Mouse (Mus musculus) liver, embryonic 15.5 days (tissue): ENCODE results near the gene Phf2. TPM values are rescaled to one million over a fixed set of nuclear protein-coding genes. Genes with fewer than 3 reads are reported as not detected.
"Not testable (repeated sequence)": the region's sequence is repeated elsewhere in the genome, so short reads cannot be mapped to it uniquely, and the experiment has no call there.

Source experiments
- ATAC-seq: fragments of 200-750 bp; cut with Nextera tagmentation; 2 replicates; pipeline ENCODE4 v1.8.0; 2017; ENCODE audit warnings: moderate number of reproducible peaks, mild to moderate bottlenecking, moderate library complexity; ENCODE audit not compliant: insufficient read depth
- H3K27ac ChIP-seq: fragments of 300-500 bp; sonication (generic); replicated peaks from 2 replicates; pipeline ENCODE4 v1.5.1; 2015; ENCODE audit warnings: mild to moderate bottlenecking, inconsistent platforms
- H3K27me3 ChIP-seq: fragments of 300-500 bp; sonication (generic); 2 replicates; pipeline ENCODE4 v1.6.1; 2015; ENCODE audit warnings: mild to moderate bottlenecking, inconsistent platforms
- H3K36me3 ChIP-seq: fragments of 300-500 bp; sonication (generic); replicated peaks from 2 replicates; pipeline ENCODE4 v1.6.1; 2015; ENCODE audit warnings: moderate library complexity, mild to moderate bottlenecking, inconsistent platforms
- H3K4me1 ChIP-seq: fragments of 300-500 bp; sonication (generic); replicated peaks from 2 replicates; pipeline ENCODE4 v1.6.1; 2015; ENCODE audit warnings: inconsistent platforms
- H3K4me2 ChIP-seq: fragments of 300-500 bp; sonication (generic); 2 replicates; pipeline ENCODE4 v1.6.1; 2015; ENCODE audit warnings: moderate library complexity, mild to moderate bottlenecking, inconsistent platforms
- H3K4me3 ChIP-seq: fragments of 300-500 bp; sonication (generic); replicated peaks from 2 replicates; pipeline ENCODE4 v1.5.1; 2015; ENCODE audit warnings: mild to moderate bottlenecking, inconsistent platforms
- H3K9ac ChIP-seq: fragments of 300-500 bp; sonication (generic); 2 replicates; pipeline ENCODE4 v1.6.1; 2015; ENCODE audit warnings: moderate library complexity, mild to moderate bottlenecking, inconsistent platforms
- H3K9me3 ChIP-seq: fragments of 300-500 bp; sonication (generic); replicated peaks from 2 replicates; pipeline ENCODE4 v1.6.1; 2016; ENCODE audit warnings: inconsistent platforms
- WGBS: fragments of 180-500 bp; shearing (Covaris S2); methylation state at CpG from one replicate; pipeline ENCODE4 v1.1.7; 2015; ENCODE audit warnings: mixed read lengths; ENCODE audit not compliant: insufficient replicate concordance; 5-methylcytosine and 5-hydroxymethylcytosine counted together
- polyA plus RNA-seq: library from polyadenylated mRNA; unstranded; fragments of >200 nt; fragmentation: Nextera tagmentation; extraction: Ambion mirVana; gene quantifications from 2 replicates; pipeline ENCODE4 v1.2.1, GENCODE M21; 2015

The Phf2 gene
- polyA plus RNA-seq, 1 experiment from 2014 or later = 1.7 TPM

- Histone ChIP-seq H3K27ac (no peak overlapping the region), H3K9me3 (no peaks in the 10 kb centered on the region), H3K4me3 (no peak overlapping the region), H3K4me1 (peaks cover 19% of the 10 kb centered on the region), H3K27me3 (no peaks in the 10 kb centered on the region), H3K36me3 (no peaks in the 10 kb centered on the region), H3K4me2 (no peak overlapping the region), H3K9ac (no peak overlapping the region)
- 37% methylated on average over 2 of the region's 2 CpGs for WGBS
- ATAC-seq = no peak
Observed at GRCm38 (mm10) chr13:48838284-48838683, 32.6 kb downstream of the Phf2 start.

GRCm38 (mm10) chr13:48837537-48837936, 33.4 kb downstream of the Phf2 start:
- 71% methylated on average over 6 of the region's 6 CpGs for WGBS
- H3K27me3 ChIP-seq = no peaks in the 10 kb centered on the region
- no peak for ATAC-seq

GRCm38 (mm10) chr13:48830528-48831250, 40.2 kb downstream of the Phf2 start:
- no peak for ATAC-seq
- H3K27me3 ChIP-seq = no peaks in the 10 kb centered on the region
- peaks cover 50% of the 10 kb centered on the region for H3K36me3 ChIP-seq
- no peak overlapping the region for H3K27ac ChIP-seq
- 74% methylated on average over 14 of the region's 14 CpGs for WGBS
- no peaks in the 10 kb centered on the region for H3K4me1 ChIP-seq
- no peak overlapping the region for H3K9ac ChIP-seq
- no peak overlapping the region for H3K4me3 ChIP-seq
- H3K9me3 ChIP-seq = no peaks in the 10 kb centered on the region
- H3K4me2 ChIP-seq = no peak overlapping the region

More at GRCm38 (mm10) chr13:48837537-48837936, 33.4 kb downstream of the Phf2 start:
- Histone ChIP-seq H3K4me2 (no peak overlapping the region), H3K4me1 (peaks cover 17% of the 10 kb centered on the region), H3K27ac (no peak overlapping the region), H3K36me3 (no peaks in the 10 kb centered on the region; the same call in 1 of the 2 replicates), H3K4me3 (no peak overlapping the region), H3K9ac (no peak overlapping the region), H3K9me3 (no peaks in the 10 kb centered on the region)

GRCm38 (mm10) chr13:48829780-48830179, 41.1 kb downstream of the Phf2 start:
- Histone ChIP-seq H3K27ac (no peak overlapping the region), H3K27me3 (no peaks in the 10 kb centered on the region), H3K4me2 (no peak overlapping the region), H3K36me3 (peaks cover 59% of the 10 kb centered on the region), H3K4me3 (no peak overlapping the region), H3K9ac (no peak overlapping the region), H3K4me1 (no peaks in the 10 kb centered on the region), H3K9me3 (no peaks in the 10 kb centered on the region)
- no peak for ATAC-seq
- 68% methylated on average over 4 of the region's 4 CpGs for WGBS

- Histone ChIP-seq H3K9me3 (no peaks in the 10 kb centered on the region), H3K36me3 (peaks cover 83% of the 10 kb centered on the region), H3K4me3 (no peak overlapping the region), H3K4me2 (no peak overlapping the region), H3K9ac (no peak overlapping the region), H3K27ac (no peak overlapping the region), H3K4me1 (no peaks in the 10 kb centered on the region), H3K27me3 (no peaks in the 10 kb centered on the region)
- 86% methylated on average over 9 of the region's 9 CpGs for WGBS
- ATAC-seq = no peak
Observed at GRCm38 (mm10) chr13:48822871-48823270, 48.0 kb downstream of the Phf2 start.

GRCm38 (mm10) chr13:48822288-48822687, 48.6 kb downstream of the Phf2 start:
- H3K4me3 ChIP-seq = no peak overlapping the region
- peaks cover 83% of the 10 kb centered on the region for H3K36me3 ChIP-seq
- H3K4me2 ChIP-seq = no peak overlapping the region
- no peaks in the 10 kb centered on the region for H3K9me3 ChIP-seq
- 88% methylated on average over 10 of the region's 10 CpGs for WGBS
- ATAC-seq = no peak
- H3K27ac ChIP-seq = no peak overlapping the region
- H3K27me3 ChIP-seq = no peaks in the 10 kb centered on the region
- no peak overlapping the region for H3K9ac ChIP-seq
- H3K4me1 ChIP-seq = no peaks in the 10 kb centered on the region

GRCm38 (mm10) chr13:48819131-48819530, 51.8 kb downstream of the Phf2 start:
- H3K36me3 ChIP-seq = peaks cover 91% of the 10 kb centered on the region

GRCm38 (mm10) chr13:48814406-48814805, 56.5 kb downstream of the Phf2 start:
- H3K36me3 ChIP-seq = peaks cover 87% of the 10 kb centered on the region
- H3K27ac ChIP-seq = no peak overlapping the region
- no peak for ATAC-seq
- H3K4me3 ChIP-seq = no peak overlapping the region
- H3K27me3 ChIP-seq = no peaks in the 10 kb centered on the region
- WGBS = 81% methylated on average over 1 of the region's 1 CpGs
- H3K9ac ChIP-seq = no peak overlapping the region
- H3K4me1 ChIP-seq = no peaks in the 10 kb centered on the region
- no peaks in the 10 kb centered on the region for H3K9me3 ChIP-seq
- no peak overlapping the region for H3K4me2 ChIP-seq

More at GRCm38 (mm10) chr13:48819131-48819530, 51.8 kb downstream of the Phf2 start:
- no peak for ATAC-seq
- 66% methylated on average over 3 of the region's 3 CpGs for WGBS
- Histone ChIP-seq H3K9me3 (no peaks in the 10 kb centered on the region), H3K9ac (no peak overlapping the region), H3K27me3 (no peaks in the 10 kb centered on the region), H3K27ac (no peak overlapping the region), H3K4me3 (no peak overlapping the region), H3K4me1 (no peaks in the 10 kb centered on the region), H3K4me2 (no peak overlapping the region)

GRCm38 (mm10) chr13:48810991-48811390, 59.9 kb downstream of the Phf2 start:
- Histone ChIP-seq H3K4me2 (no peak overlapping the region), H3K36me3 (peaks cover 69% of the 10 kb centered on the region)

GRCm38 (mm10) chr13:48810274-48810823, 60.6 kb downstream of the Phf2 start:
- Histone ChIP-seq H3K9ac (no peak overlapping the region), H3K36me3 (peaks cover 68% of the 10 kb centered on the region), H3K4me3 (no peak overlapping the region), H3K27me3 (no peaks in the 10 kb centered on the region), H3K9me3 (no peaks in the 10 kb centered on the region), H3K27ac (no peak overlapping the region), H3K4me2 (no peak overlapping the region), H3K4me1 (no peaks in the 10 kb centered on the region)
- WGBS = 72% methylated on average over 7 of the region's 7 CpGs
- ATAC-seq = no peak

More at GRCm38 (mm10) chr13:48810991-48811390, 59.9 kb downstream of the Phf2 start:
- Histone ChIP-seq H3K9me3 (no peaks in the 10 kb centered on the region), H3K9ac (no peak overlapping the region), H3K4me3 (no peak overlapping the region), H3K4me1 (no peaks in the 10 kb centered on the region), H3K27ac (no peak overlapping the region), H3K27me3 (no peaks in the 10 kb centered on the region)
- WGBS = 78% methylated on average over 9 of the region's 9 CpGs
- ATAC-seq = no peak

- H3K27ac ChIP-seq, H3K4me1 ChIP-seq, H3K27me3 ChIP-seq, H3K4me3 ChIP-seq, ATAC-seq, H3K9me3 ChIP-seq, H3K4me2 ChIP-seq, H3K9ac ChIP-seq: not testable (repeated sequence)
- 77% methylated on average over 4 of the region's 4 CpGs for WGBS
- H3K36me3 ChIP-seq = peaks cover 66% of the 10 kb centered on the region
Observed at GRCm38 (mm10) chr13:48809668-48810067, 61.3 kb downstream of the Phf2 start.
